Mouse (Mus musculus) kidney, postnatal 0 days (tissue): Measurements from ENCODE around the gene Pcdh17. TPM values are rescaled to one million over a fixed set of nuclear protein-coding genes. Genes with fewer than 3 reads are reported as not detected.

Experiments
- ATAC-seq: fragments of 200-750 bp; cut with Nextera tagmentation; replicated peaks from 2 replicates; pipeline ENCODE4 v1.8.0; 2017; ENCODE audit warnings: low read depth, moderate number of reproducible peaks, moderate TSS enrichment, moderate library complexity; ENCODE audit not compliant: low FRiP score
- DNase-seq: peaks from one replicate; pipeline ENCODE4 v3.0.0-alpha.2; 2016; ENCODE audit warnings: low spot score
- H3K27ac ChIP-seq: fragments of 300-500 bp; sonication (generic); 2 replicates; pipeline ENCODE4 v1.5.1; 2014; ENCODE audit warnings: mild to moderate bottlenecking
- H3K27me3 ChIP-seq: fragments of 300-500 bp; sonication (generic); 2 replicates; pipeline ENCODE4 v1.6.1; 2014; ENCODE audit warnings: low read length, mixed read lengths; ENCODE audit not compliant: insufficient read depth
- H3K36me3 ChIP-seq: fragments of 300-500 bp; sonication (generic); 2 replicates; pipeline ENCODE4 v1.6.1; 2014; ENCODE audit warnings: low read length, mixed read lengths; ENCODE audit not compliant: insufficient read depth
- H3K4me1 ChIP-seq: fragments of 300-500 bp; sonication (generic); replicated peaks from 2 replicates; pipeline ENCODE4 v1.6.1; 2014; ENCODE audit warnings: antibody characterized with exemption, low read length, mixed read lengths; ENCODE audit not compliant: insufficient read depth
- H3K4me2 ChIP-seq: fragments of 300-500 bp; sonication (generic); 2 replicates; pipeline ENCODE4 v1.6.1; 2014; ENCODE audit warnings: mild to moderate bottlenecking, low read length, moderate library complexity, mixed read lengths
- H3K4me3 ChIP-seq: fragments of 300-500 bp; sonication (generic); replicated peaks from 2 replicates; pipeline ENCODE4 v1.5.1; 2014; ENCODE audit warnings: low read depth, low read length
- H3K9ac ChIP-seq: fragments of 300-500 bp; sonication (generic); 2 replicates; pipeline ENCODE4 v1.6.1; 2014; ENCODE audit warnings: low read depth, low read length
- H3K9me3 ChIP-seq: fragments of 300-500 bp; sonication (generic); replicated peaks from 2 replicates; pipeline ENCODE4 v1.6.1; 2016; ENCODE audit warnings: low read length, inconsistent platforms, mixed read lengths
- CTCF ChIP-seq: IDR thresholded peaks from 2 replicates; pipeline ENCODE4 v1.5.1; 2016; ENCODE audit warnings: antibody characterized with exemption, low read depth, mild to moderate bottlenecking, moderate library complexity
- WGBS: fragments of 180-500 bp; shearing (Covaris S2); extraction: QIAGEN DNeasy Blood & Tissue Kit; methylation state at CpG from one replicate; pipeline ENCODE4 v1.1.7; 2014; 5-methylcytosine and 5-hydroxymethylcytosine counted together
- polyA plus RNA-seq: library from polyadenylated mRNA; unstranded; fragments of >200 nt; fragmentation: Nextera tagmentation; extraction: Ambion mirVana; gene quantifications from 2 replicates; pipeline ENCODE4 v1.2.1, GENCODE M21; 2015

The Pcdh17 gene
- polyA plus RNA-seq, 1 experiment from 2014 or later = 6.7 TPM

DNA sequence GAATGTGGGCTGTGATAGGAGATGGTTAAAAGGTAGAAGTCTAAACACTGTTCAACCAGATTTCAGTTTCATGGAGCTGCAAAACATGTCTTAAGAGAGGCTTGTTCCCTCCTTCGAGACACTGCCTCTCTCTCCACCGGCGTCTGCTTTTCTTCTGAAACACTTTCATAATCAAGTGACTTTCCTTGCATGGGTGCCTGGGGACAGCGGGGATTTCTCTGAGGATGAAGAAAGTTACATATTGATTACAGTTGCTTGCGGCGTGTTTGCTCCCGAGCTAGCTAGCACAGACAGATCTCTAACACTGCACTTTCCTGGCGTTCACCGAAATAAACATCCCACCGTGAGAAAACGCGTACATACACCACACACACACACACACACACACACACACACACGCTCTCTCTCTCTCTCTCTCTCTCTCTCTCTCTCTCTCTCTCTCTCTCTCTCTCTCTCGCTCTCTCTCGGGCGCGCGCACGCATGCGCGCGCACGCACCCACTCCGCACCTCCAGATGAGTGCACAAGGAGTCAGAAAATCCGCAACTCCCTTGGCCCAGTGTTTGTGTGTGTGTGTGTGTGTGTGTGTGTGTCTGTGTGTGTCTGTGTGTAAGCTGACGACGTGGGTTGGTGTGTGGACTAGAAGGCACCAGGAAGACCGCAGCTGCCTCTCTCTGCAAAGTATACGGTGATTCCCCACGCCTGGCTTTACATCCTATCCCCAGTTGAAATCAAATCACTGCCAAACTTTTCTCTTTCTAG is 655 bp upstream of the Pcdh17 start:
- H3K27ac ChIP-seq = no peak overlapping the region; the same call in 1 of the 2 replicates
- DNase-seq (peak; percentile 19), ATAC-seq (peak; percentile 55)
- peaks cover 34% of the 10 kb centered on the region for H3K27me3 ChIP-seq
- H3K36me3 ChIP-seq = no peaks in the 10 kb centered on the region
- peak overlapping the region; percentile 80 for H3K4me2 ChIP-seq
- TF ChIP-seq CTCF = no peak
- H3K4me3 ChIP-seq = peak overlapping the region; percentile 52
- 0 out of 2 replicates have a peak overlapping the region, but pooled peaks have one; percentile 31 for H3K9ac ChIP-seq
- WGBS = under 1% methylated on average over 21 of the region's 30 CpGs
- H3K4me1 ChIP-seq = peaks cover 5% of the 10 kb centered on the region
- H3K9me3 ChIP-seq = no peaks in the 10 kb centered on the region

DNA sequence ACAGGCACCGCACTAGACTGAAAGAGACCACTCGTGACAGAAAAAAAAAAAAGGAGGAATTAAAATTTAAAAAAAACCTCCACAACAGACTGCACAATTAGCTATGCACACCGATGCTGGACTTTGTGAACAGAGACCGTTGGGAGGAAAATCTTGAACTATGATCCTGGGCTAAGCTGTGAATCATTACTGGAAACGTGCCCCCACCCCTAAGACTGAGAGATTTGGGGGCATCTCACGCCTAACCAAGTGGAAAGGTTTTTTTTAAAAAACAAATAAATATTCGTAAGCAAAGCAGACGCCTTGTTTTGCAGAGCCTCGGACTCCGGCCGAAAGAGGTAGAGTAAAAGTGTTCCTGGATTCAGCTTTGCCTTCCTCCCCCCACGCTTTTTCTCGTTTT is 398 bp downstream of the Pcdh17 start:
- WGBS = under 1% methylated on average over 13 of the region's 13 CpGs
- no peak for ATAC-seq
- H3K4me2 ChIP-seq = peak overlapping the region; percentile 80
- TF ChIP-seq CTCF = no peak
- H3K9ac ChIP-seq = 0 out of 2 replicates have a peak overlapping the region, but pooled peaks have one; percentile 35
- no peaks in the 10 kb centered on the region for H3K9me3 ChIP-seq
- DNase-seq = peak; percentile 14
- H3K27me3 ChIP-seq = peaks cover 40% of the 10 kb centered on the region
- H3K4me1 ChIP-seq = peaks cover 5% of the 10 kb centered on the region
- no peak overlapping the region for H3K27ac ChIP-seq
- H3K4me3 ChIP-seq = peak overlapping the region; percentile 52
- H3K36me3 ChIP-seq = no peaks in the 10 kb centered on the region

DNA sequence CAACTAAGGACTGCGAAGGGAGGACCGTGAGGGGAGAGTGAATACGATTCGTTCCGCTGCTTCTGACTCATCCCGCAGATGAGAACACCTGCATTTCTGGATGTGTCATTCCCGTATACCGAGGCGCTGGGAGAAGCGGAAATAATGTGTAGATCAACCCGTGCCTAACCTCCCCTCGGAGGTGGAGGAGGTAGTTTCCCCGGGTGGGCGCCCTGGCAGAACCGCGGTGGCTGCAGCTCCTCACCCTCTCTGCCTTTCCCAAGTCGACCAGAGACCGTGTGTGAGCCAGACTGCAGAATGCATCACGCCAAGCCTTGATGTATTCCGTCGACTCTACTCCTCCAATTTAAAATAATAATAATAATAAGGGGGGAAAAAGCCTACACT is 906 bp downstream of the Pcdh17 start:
- no peak for TF ChIP-seq CTCF
- H3K4me2 ChIP-seq = peak overlapping the region; percentile 80
- peak overlapping the region; percentile 52 for H3K4me3 ChIP-seq
- peak overlapping the region; percentile 35; the same call in 1 of the 2 replicates for H3K9ac ChIP-seq
- H3K9me3 ChIP-seq = no peaks in the 10 kb centered on the region
- no peaks in the 10 kb centered on the region for H3K36me3 ChIP-seq
- ATAC-seq (no peak), DNase-seq (peak; percentile 24)
- peaks cover 5% of the 10 kb centered on the region for H3K4me1 ChIP-seq
- no peak overlapping the region for H3K27ac ChIP-seq
- under 1% methylated on average over 21 of the region's 21 CpGs for WGBS
- H3K27me3 ChIP-seq = peaks cover 40% of the 10 kb centered on the region

DNA sequence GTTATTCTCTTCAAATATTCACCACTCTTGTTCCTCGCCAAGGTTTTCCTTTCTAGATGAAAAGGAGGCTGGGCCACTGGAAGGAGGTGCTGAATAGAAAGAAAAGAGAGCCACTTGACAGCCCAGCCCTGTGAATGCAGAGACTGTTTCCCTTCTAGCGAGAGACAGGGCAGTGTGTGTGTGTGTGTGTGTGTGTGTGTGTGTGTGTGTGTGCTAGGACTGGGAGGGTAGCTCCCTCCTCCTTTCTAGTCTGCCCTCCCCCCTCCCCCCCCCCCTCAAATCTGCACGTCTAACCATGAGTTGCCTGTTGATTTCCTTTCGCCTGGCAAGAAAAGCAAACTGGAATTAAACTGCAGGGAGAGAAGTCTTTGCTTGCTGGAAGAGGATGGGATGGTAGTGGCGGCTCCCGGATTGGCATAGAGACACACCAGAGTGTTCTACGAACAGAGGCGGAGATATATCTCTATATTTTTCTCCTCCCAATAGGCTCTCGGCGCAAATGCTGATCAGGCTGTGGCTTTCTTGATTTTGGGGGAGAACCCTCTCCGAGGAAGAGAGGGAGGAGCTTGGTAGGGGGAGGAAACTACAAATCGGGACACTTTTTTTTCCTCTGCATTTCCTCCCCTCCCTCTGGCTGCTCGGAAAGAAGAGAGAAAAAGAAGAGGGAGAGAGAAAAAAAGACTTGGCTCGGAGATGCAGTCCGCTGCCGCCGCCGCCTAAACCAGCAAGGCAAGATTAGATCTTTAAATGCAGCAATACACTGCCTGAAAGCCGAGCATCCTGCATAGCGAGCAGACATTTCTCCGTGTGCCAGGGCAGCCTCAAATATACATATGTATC is 1.5 kb downstream of the Pcdh17 start:
- peak; percentile 33 for DNase-seq
- Histone ChIP-seq H3K9ac (0 out of 2 replicates have a peak overlapping the region, but pooled peaks have one; percentile 35), H3K4me2 (peak overlapping the region; percentile 80), H3K27ac (no peak overlapping the region), H3K4me3 (peak overlapping the region; percentile 52), H3K9me3 (no peaks in the 10 kb centered on the region), H3K36me3 (no peaks in the 10 kb centered on the region), H3K4me1 (peaks cover 5% of the 10 kb centered on the region), H3K27me3 (peaks cover 40% of the 10 kb centered on the region)
- ATAC-seq = no peak
- TF ChIP-seq CTCF = no peak
- under 1% methylated on average over 20 of the region's 21 CpGs for WGBS

DNA sequence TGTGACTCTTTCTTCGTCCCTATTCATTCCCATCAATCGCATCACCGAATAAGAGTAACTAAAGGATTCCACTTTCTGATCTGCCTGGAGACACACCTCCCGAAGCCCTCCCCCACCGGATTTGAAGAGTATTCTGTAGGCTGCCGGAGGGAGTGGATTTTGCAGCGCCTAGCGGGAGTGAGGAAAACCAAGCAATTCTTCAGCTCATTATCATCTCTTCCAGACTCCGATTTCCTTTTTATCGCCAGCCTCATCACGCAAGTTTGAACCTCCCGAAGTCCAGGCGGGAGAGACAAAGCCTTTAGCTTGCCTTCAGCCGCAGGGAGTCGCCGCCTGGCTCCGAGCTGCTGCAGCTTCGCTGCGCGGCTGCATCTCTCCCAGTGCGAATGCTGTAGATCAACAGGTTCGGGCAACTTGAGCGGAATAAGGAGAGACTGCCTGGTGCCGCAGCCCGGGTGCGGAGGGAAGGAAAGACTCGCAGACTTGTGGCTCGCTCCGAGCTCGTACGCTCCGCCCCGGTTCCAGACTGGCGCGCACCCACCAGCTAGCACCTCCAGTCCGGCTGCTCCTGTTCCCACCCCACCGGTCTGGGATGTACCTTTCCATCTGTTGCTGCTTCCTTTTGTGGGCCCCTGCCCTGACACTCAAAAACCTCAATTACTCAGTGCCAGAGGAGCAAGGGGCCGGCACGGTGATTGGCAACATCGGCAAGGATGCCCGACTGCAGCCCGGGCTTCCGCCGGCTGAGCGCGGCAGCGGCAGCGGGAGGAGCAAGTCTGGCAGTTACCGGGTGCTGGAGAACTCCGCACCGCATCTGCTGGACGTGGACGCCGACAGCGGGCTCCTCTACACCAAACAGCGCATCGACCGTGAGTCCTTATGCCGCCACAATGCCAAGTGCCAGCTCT is 2.4 kb downstream of the Pcdh17 start:
- DNase-seq = peak; percentile 35

More for the DNA sequence above, 2.4 kb downstream of the Pcdh17 start:
- Histone ChIP-seq H3K36me3 (no peaks in the 10 kb centered on the region), H3K27me3 (peaks cover 40% of the 10 kb centered on the region), H3K9ac (0 out of 2 replicates have a peak overlapping the region, but pooled peaks have one; percentile 49), H3K4me3 (peak overlapping the region; percentile 52), H3K4me2 (peak overlapping the region; percentile 80), H3K4me1 (peaks cover 5% of the 10 kb centered on the region), H3K27ac (no peak overlapping the region), H3K9me3 (no peaks in the 10 kb centered on the region)
- WGBS = under 1% methylated on average over 59 of the region's 59 CpGs
- no peak for TF ChIP-seq CTCF
- no peak for ATAC-seq
